Mouse (Mus musculus) cerebellum, adult 2 months (tissue): Measurements from ENCODE around the gene Man1c1.

Experiments used
- CTCF ChIP-seq: fragments of 200-500 bp; IDR thresholded peaks from 2 replicates; pipeline ENCODE4 v1.5.1; 2011; ENCODE audit warnings: low read depth, mild to moderate bottlenecking, control low read depth, low read length, moderate library complexity, borderline replicate concordance; ENCODE audit not compliant: insufficient read depth
- POLR2A ChIP-seq: fragments of 200-500 bp; IDR thresholded peaks from 2 replicates; pipeline ENCODE4 v1.6.1; 2011; ENCODE audit warnings: low read length, control low read depth, borderline replicate concordance; ENCODE audit not compliant: insufficient read depth

GRCm38 (mm10) chr4:134588951-134589350, 115.1 kb downstream of the Man1c1 start:
- TF ChIP-seq CTCF (no peak), POLR2A (no peak)
